Mouse (Mus musculus): ENCODE measurements around the gene Usb1.

DNA sequence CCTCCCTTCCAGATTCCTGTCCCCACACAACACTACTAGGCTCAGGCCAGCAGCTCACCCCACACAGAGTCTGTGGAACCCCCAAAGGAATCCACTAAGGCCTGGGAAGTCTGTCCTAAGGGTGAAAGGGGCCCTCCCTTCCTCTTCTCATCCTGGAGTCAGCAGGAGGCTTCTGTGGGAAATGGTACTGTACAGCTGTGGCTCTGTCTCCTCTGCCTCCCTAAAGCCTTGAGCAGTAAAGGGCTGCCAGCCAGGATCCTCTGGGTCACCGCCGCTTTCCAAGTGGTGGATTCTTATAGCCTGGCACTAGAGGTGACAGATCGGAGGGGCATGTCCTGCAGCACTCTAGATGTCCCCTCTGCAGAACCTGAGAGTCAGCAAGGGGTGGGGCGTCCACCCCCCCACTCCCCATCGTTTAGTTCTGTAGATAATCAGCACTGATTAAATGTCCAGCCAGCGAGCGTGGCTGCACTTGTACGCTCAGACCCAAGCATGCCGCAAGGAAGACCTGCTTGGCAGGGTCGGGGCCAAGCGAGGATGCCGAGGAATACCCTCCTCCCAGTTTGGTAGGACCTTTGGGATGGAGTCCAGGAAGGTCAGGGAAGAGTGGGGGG lies 41.4 kb downstream of the Usb1 start:
- no peak for TF ChIP-seq CTCF (IDR thresholded peaks at IDR 0.05 in 2 of 3, conservative IDR thresholded peaks at IDR 0.05 in 1 of 3; ENCODE audit: control insufficient read depth in 1 of 3, insufficient read depth in 1 of 3, low read depth in 2 of 3, low read length in 3 of 3, poor library complexity in 1 of 3, severe bottlenecking in 1 of 3)
- TF ChIP-seq MAZ (IDR thresholded peaks at IDR 0.05; ENCODE audit: low read depth, low read length) = no peak
- no peak for TF ChIP-seq POLR2A (IDR thresholded peaks at IDR 0.05; ENCODE audit: control insufficient read depth in 1 of 2, insufficient read depth in 1 of 2, low read depth in 1 of 2, low read length in 2 of 2, poor library complexity in 1 of 2)
- no peak for TF ChIP-seq USF2 (IDR thresholded peaks at IDR 0.05; ENCODE audit: borderline replicate concordance in 1 of 2, insufficient read depth in 1 of 2, low read depth in 1 of 2, low read length in 2 of 2)
- no peak for TF ChIP-seq ETS1 (IDR thresholded peaks at IDR 0.05; ENCODE audit: low read depth, low read length)
- no peak for TF ChIP-seq E2F4 (IDR thresholded peaks at IDR 0.05; ENCODE audit: borderline replicate concordance, low read depth, low read length)
- no peak for TF ChIP-seq MEF2A (IDR thresholded peaks at IDR 0.05; ENCODE audit: extremely low read depth, insufficient replicate concordance, low read depth, low read length, poor library complexity, severe bottlenecking)
- no peak for TF ChIP-seq TAL1 (IDR thresholded peaks at IDR 0.05; ENCODE audit: low read length)
- no peak for TF ChIP-seq GATA1 (IDR thresholded peaks at IDR 0.05; ENCODE audit: low read depth, low read length)
- no peak for TF ChIP-seq BHLHE40 (IDR thresholded peaks at IDR 0.05; ENCODE audit: borderline replicate concordance, low read depth, low read length)
- no peak for TF ChIP-seq TCF12 (IDR thresholded peaks at IDR 0.05; ENCODE audit: low read depth, low read length)
- TF ChIP-seq NRF1 (IDR thresholded peaks at IDR 0.05; ENCODE audit: insufficient read depth, low read depth, low read length, poor library complexity, severe bottlenecking) = no peak
- no peak for TF ChIP-seq ZC3H11A (IDR thresholded peaks at IDR 0.05; ENCODE audit: low read depth, low read length)
- TF ChIP-seq RCOR1 (IDR thresholded peaks at IDR 0.05; ENCODE audit: low read depth, low read length) = no peak

Measured in MEL (cell line).